Mouse (Mus musculus) left cerebral cortex, adult 18-20 months (tissue): ENCODE measurements at regions not wholly inside any gene's neighbourhood (a gene's known extent, or its start where the extent isn't known, plus 50 kb on each side); places are given as distances from the start of the nearest gene placed in this dataset.

Experiments used
- DNase-seq, 2 experiments: peaks; one replicate each; pipeline ENCODE4 v3.0.0; 2021 to 2022; ENCODE audit warnings: low spot score in 2 of 2, mixed read lengths in 1 of 2

- DNase-seq: no peak
These were observed 328.0 kb downstream of the Zfp706 start for GRCm38 (mm10) chr15:36679577-36679976.

GRCm38 (mm10) chr15:36669748-36670147 is 337.8 kb downstream of the Zfp706 start:
- no peak for DNase-seq

GRCm38 (mm10) chr15:36666566-36666965 is 341.0 kb downstream of the Zfp706 start:
- DNase-seq: no peak

- DNase-seq: no peak
These were observed 343.2 kb downstream of the Zfp706 start for GRCm38 (mm10) chr15:36664391-36664790.

- DNase-seq: no peak
These were observed 346.6 kb downstream of the Zfp706 start for GRCm38 (mm10) chr15:36660986-36661385.
